Mouse (Mus musculus) ES-Bruce4 (cell line): ENCODE results near the gene Fat3. TPM values are rescaled to one million over a fixed set of nuclear protein-coding genes. Genes with fewer than 3 reads are reported as not detected.

ENCODE experiments used
- H3K27ac ChIP-seq: 2 replicates; pipeline ENCODE4 v1.5.1; 2012; ENCODE audit warnings: low read length, inconsistent platforms; ENCODE audit not compliant: insufficient read depth
- H3K27me3 ChIP-seq: 2 replicates; pipeline ENCODE4 v1.6.1; 2012; ENCODE audit warnings: mild to moderate bottlenecking, low read length, inconsistent platforms; ENCODE audit not compliant: control insufficient read depth, poor library complexity, insufficient read depth, severe bottlenecking
- H3K36me3 ChIP-seq: 2 replicates; pipeline ENCODE4 v1.6.1; 2012; ENCODE audit warnings: inconsistent platforms, mild to moderate bottlenecking, low read length, moderate library complexity; ENCODE audit not compliant: control insufficient read depth, poor library complexity, insufficient read depth, severe bottlenecking
- H3K4me1 ChIP-seq: one replicate; pipeline ENCODE4 v1.8.1; 2011; ENCODE audit warnings: low read length; ENCODE audit not compliant: control insufficient read depth, insufficient read depth
- H3K4me3 ChIP-seq: 2 replicates; pipeline ENCODE4 v1.5.1; 2011; ENCODE audit warnings: low read depth, mild to moderate bottlenecking, low read length
- H3K9ac ChIP-seq: 2 replicates; pipeline ENCODE4 v1.6.1; 2012; ENCODE audit warnings: low read depth, mild to moderate bottlenecking, inconsistent platforms; ENCODE audit not compliant: poor library complexity, severe bottlenecking
- H3K9me3 ChIP-seq: replicated peaks from 2 replicates; pipeline ENCODE4 v1.6.1; 2012; ENCODE audit warnings: mild to moderate bottlenecking, low read length, inconsistent platforms; ENCODE audit not compliant: control insufficient read depth, poor library complexity, insufficient read depth, severe bottlenecking
- CTCF ChIP-seq: IDR thresholded peaks from one replicate; pipeline ENCODE4 v1.8.1; 2011; ENCODE audit warnings: low read depth, low read length
- EP300 ChIP-seq: IDR thresholded peaks from 2 replicates; pipeline ENCODE4 v1.6.1; 2011; ENCODE audit warnings: low read depth, low read length; ENCODE audit not compliant: insufficient read depth
- POLR2A ChIP-seq: IDR thresholded peaks from one replicate; pipeline ENCODE4 v1.8.1; 2011; ENCODE audit warnings: low read length; ENCODE audit not compliant: insufficient read depth
- polyA plus RNA-seq: library from polyadenylated mRNA; stranded (reverse); fragments of >200 nt; gene quantifications from 2 replicates; pipeline ENCODE4 v1.2.4, GENCODE M21; 2011; ENCODE audit warnings: low read depth; ENCODE audit not compliant: missing spikeins, insufficient read depth, insufficient read length

Fat3 gene
- polyA plus RNA-seq, 1 experiment = 0.12 TPM

DNA sequence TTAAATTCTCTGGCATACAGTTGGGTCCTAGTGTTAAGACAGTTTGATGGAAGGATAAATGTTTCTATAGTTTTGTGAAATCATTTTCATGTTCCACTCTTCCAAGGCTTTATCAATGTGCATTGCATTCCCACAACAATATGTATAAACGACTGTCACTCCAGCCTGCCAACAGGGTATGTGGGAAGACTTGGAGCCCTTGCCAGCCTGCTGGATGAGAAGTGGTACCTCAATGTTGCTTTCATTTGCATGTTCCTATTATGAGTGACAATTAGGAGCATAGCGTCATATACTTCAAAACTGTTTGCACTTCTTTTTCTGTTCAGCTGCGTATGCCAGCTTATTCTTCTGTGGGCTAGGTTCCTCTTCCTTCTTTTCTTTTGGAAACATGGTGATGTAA is 489.7 kb downstream of the Fat3 start:
- TF ChIP-seq POLR2A (no peak), CTCF (no peak), EP300 (no peak)
- Histone ChIP-seq H3K4me3 (no peak overlapping the region), H3K9me3 (no peaks in the 10 kb centered on the region), H3K9ac (no peak overlapping the region), H3K27me3 (no peaks in the 10 kb centered on the region), H3K27ac (no peak overlapping the region), H3K4me1 (no peaks in the 10 kb centered on the region), H3K36me3 (no peaks in the 10 kb centered on the region)

DNA sequence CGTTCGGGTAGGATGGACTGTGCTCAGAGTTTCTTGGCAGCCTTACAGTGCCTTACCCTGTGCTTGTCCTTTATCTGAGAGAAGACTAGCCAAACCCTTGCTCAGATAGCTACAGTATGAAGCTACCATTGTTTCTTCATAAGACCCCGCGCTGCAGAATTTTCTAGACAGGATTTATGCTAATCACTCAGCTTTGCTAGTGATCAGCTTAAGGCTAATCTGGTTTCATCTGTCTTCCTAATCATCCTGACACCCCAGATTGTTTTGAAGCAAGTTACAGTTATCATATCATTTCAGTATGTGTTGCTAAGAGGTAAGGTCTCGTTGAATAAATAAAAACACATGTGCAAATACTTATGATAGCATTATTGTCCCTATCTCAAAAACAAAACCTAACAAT is 493.6 kb downstream of the Fat3 start:
- Histone ChIP-seq H3K27ac (no peak overlapping the region), H3K4me3 (no peak overlapping the region), H3K4me1 (no peaks in the 10 kb centered on the region), H3K36me3 (no peaks in the 10 kb centered on the region), H3K27me3 (no peaks in the 10 kb centered on the region), H3K9me3 (no peaks in the 10 kb centered on the region), H3K9ac (no peak overlapping the region)
- TF ChIP-seq POLR2A (no peak), CTCF (no peak), EP300 (no peak)

DNA sequence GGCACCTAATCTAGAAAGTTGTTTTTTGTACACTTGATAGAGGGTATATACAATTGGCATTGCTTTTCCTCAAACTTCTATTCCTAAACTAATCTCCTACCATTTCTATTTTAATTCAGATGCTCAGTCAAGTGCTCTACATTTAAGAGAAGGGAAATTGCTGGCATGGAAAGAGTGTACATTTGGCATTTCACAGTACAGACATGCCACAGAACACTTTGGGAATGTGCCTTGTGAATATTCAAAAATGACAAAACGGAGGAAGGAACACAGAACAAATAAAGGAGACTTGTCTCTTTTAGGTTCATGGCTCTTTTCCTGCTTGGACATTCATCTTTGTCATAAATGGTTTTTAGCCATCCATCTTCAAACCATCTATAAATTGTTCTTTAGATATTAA is 498.1 kb downstream of the Fat3 start:
- TF ChIP-seq POLR2A = no peak
- TF ChIP-seq EP300 = no peak
- no peak for TF ChIP-seq CTCF
- H3K36me3 ChIP-seq = no peaks in the 10 kb centered on the region
- H3K9me3 ChIP-seq = no peaks in the 10 kb centered on the region
- no peaks in the 10 kb centered on the region for H3K4me1 ChIP-seq
- H3K9ac ChIP-seq = no peak overlapping the region
- no peak overlapping the region for H3K27ac ChIP-seq
- H3K27me3 ChIP-seq = no peaks in the 10 kb centered on the region
- no peak overlapping the region for H3K4me3 ChIP-seq

DNA sequence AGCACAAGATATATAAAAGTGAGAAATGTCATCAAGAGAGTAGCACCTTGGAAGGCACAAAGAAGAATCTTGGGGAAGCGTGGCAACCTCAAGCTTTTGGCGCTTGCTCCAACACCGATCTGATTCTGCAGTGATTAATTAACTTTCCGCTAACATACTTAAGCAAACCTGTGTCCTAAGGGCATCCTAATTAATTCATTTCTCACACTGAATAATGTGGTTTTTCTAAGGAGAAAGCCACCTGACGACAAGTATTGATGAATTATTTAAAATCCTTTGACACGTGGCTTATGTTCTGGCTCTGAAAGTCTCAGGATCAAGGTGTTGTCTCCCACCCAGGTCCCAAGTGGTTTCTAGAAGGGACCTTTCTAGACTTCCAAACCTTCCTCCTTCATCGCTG is 506.3 kb downstream of the Fat3 start:
- Histone ChIP-seq H3K9ac (no peak overlapping the region), H3K4me1 (no peaks in the 10 kb centered on the region), H3K27ac (no peak overlapping the region), H3K4me3 (no peak overlapping the region), H3K27me3 (no peaks in the 10 kb centered on the region), H3K9me3 (no peaks in the 10 kb centered on the region), H3K36me3 (no peaks in the 10 kb centered on the region)
- no peak for TF ChIP-seq CTCF
- no peak for TF ChIP-seq EP300
- TF ChIP-seq POLR2A = no peak

DNA sequence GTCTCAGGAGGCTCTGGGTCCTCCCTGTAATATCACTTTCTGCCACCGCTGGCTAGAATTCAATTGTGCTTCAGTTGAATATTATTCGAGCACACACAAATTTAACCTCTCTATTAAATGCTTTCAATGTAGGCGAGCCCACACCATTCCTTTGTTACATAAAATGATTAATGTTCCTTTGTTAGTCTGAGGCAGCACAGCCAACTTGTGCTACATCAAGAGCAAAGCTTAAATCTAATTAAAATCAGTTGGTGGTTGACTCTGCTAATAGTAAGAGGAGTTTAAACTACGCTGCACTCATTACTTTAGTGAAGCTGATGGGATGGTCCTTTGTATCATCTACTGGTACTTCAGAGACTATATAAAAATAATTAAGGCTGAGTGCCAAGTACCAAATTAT is 506.9 kb downstream of the Fat3 start:
- no peaks in the 10 kb centered on the region for H3K9me3 ChIP-seq
- H3K27me3 ChIP-seq = no peaks in the 10 kb centered on the region
- TF ChIP-seq CTCF (no peak), POLR2A (no peak), EP300 (no peak)
- no peaks in the 10 kb centered on the region for H3K36me3 ChIP-seq
- no peak overlapping the region for H3K9ac ChIP-seq
- no peak overlapping the region for H3K27ac ChIP-seq
- no peaks in the 10 kb centered on the region for H3K4me1 ChIP-seq
- no peak overlapping the region for H3K4me3 ChIP-seq

DNA sequence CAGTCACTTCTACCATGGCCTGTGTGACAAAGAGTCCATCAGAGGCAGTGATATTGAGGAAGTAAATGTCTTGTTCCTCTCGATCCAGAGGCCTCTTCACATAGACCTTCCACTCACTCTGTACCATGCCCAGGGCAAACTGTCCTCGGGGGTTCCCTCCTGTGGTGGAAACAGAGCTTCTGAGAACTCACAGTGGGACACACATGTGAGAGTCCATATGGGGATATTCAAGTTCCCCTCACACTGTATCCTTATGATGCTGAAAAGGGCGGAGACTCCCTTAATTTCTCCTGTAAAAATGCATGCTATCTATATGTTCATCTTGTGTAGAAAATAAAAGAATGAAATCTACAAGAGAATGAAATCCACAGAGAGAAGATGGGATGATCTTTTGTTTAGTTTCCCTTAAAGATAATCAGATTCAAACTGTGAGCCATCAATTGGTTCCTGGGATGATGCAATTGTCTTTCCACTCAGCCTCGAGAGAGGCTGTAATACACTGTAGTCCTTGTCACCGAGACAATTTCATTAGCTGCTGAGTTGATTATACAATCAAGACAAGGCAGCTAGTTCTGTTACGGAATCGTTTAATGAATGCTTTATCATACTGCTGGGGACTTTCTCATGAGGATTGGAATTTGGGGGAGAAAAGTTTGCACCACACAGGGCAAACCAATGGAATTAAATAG is 508.8 kb downstream of the Fat3 start:
- no peak overlapping the region for H3K9ac ChIP-seq
- H3K27ac ChIP-seq = no peak overlapping the region
- H3K27me3 ChIP-seq = no peaks in the 10 kb centered on the region
- TF ChIP-seq POLR2A (no peak), EP300 (no peak), CTCF (no peak)
- H3K4me1 ChIP-seq = no peaks in the 10 kb centered on the region
- H3K9me3 ChIP-seq = no peaks in the 10 kb centered on the region
- H3K4me3 ChIP-seq = no peak overlapping the region
- H3K36me3 ChIP-seq = no peaks in the 10 kb centered on the region
